Mouse (Mus musculus): ENCODE results near the gene Ddx20.

DNA sequence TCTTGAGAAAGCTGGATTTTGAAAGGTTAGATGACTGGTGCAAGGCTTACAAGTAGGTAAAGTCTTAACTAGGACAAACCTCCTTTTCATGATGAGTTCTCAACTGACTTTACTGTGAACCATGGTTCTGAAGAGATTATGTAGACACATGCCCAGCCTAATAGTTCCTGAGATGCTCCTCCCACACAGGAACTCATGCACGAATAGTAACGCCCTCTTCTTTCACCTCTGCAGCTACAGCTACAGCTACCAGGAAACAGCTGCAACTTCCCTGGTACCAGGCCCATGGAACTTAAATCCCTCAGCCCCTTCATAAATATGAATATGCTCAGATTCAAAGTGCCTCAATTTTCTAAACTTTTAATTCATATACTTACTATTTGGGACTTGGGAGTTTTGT is 11.4 kb downstream of the Ddx20 start:
- TF ChIP-seq POLR2A (IDR thresholded peaks at IDR 0.05; ENCODE audit: insufficient read depth, low read length) = no peak
- no peak for TF ChIP-seq CTCF (IDR thresholded peaks at IDR 0.05; ENCODE audit: low read depth, low read length)

All from ES-Bruce4 (cell line).